Mouse (Mus musculus) stomach, postnatal 0 days (tissue): Measurements from ENCODE around the gene Polr2l. TPM values are rescaled to one million over a fixed set of nuclear protein-coding genes. Genes with fewer than 3 reads are reported as not detected.

Source experiments
- ATAC-seq: fragments of 200-750 bp; cut with Nextera tagmentation; 2 replicates; pipeline ENCODE4 v1.8.0; 2017; ENCODE audit not compliant: low FRiP score, low TSS enrichment
- DNase-seq: peaks from one replicate; pipeline ENCODE4 v3.0.0-alpha.2; 2016; ENCODE audit warnings: low spot score
- H3K27ac ChIP-seq: fragments of 300-500 bp; sonication (generic); replicated peaks from 2 replicates; pipeline ENCODE4 v1.5.1; 2014; ENCODE audit warnings: mild to moderate bottlenecking, control low read depth
- H3K27me3 ChIP-seq: fragments of 300-500 bp; sonication (generic); 2 replicates; pipeline ENCODE4 v1.6.1; 2014; ENCODE audit warnings: low read length; ENCODE audit not compliant: control insufficient read depth, insufficient read depth
- H3K36me3 ChIP-seq: fragments of 300-500 bp; sonication (generic); 2 replicates; pipeline ENCODE4 v1.6.1; 2014; ENCODE audit warnings: low read length, mixed read lengths; ENCODE audit not compliant: control insufficient read depth, insufficient read depth
- H3K4me1 ChIP-seq: fragments of 300-500 bp; sonication (generic); replicated peaks from 2 replicates; pipeline ENCODE4 v1.6.1; 2014; ENCODE audit warnings: antibody characterized with exemption; ENCODE audit not compliant: control insufficient read depth, insufficient read depth
- H3K4me2 ChIP-seq: fragments of 300-500 bp; sonication (generic); replicated peaks from 2 replicates; pipeline ENCODE4 v1.6.1; 2014; ENCODE audit warnings: low read depth, mild to moderate bottlenecking, control low read depth, moderate library complexity
- H3K4me3 ChIP-seq: fragments of 300-500 bp; sonication (generic); 2 replicates; pipeline ENCODE4 v1.5.1; 2014; ENCODE audit warnings: low read depth, low read length, control low read depth
- H3K9ac ChIP-seq: fragments of 300-500 bp; sonication (generic); 2 replicates; pipeline ENCODE4 v1.6.1; 2014; ENCODE audit warnings: mild to moderate bottlenecking, low read length, control low read depth, mixed read lengths
- H3K9me3 ChIP-seq: fragments of 300-500 bp; sonication (generic); 2 replicates; pipeline ENCODE4 v1.6.1; 2016; ENCODE audit warnings: low read length; ENCODE audit not compliant: control insufficient read depth
- CTCF ChIP-seq: IDR thresholded peaks from 2 replicates; pipeline ENCODE4 v1.5.1; 2016; ENCODE audit warnings: antibody characterized with exemption, low read depth, mild to moderate bottlenecking, moderate library complexity
- EP300 ChIP-seq: optimal IDR thresholded peaks from 2 replicates; pipeline ENCODE3; 2016; ENCODE audit warnings: antibody characterized with exemption
- WGBS: fragments of 180-500 bp; shearing (Covaris S2); extraction: QIAGEN DNeasy Blood & Tissue Kit; methylation state at CpG from one replicate; pipeline ENCODE4 v1.1.7; 2014; 5-methylcytosine and 5-hydroxymethylcytosine counted together
- polyA plus RNA-seq: library from polyadenylated mRNA; unstranded; fragments of >200 nt; fragmentation: Nextera tagmentation; extraction: Ambion mirVana; gene quantifications from 2 replicates; pipeline ENCODE4 v1.2.1, GENCODE M21; 2015

Polr2l gene
- polyA plus RNA-seq, 1 experiment from 2014 or later, result 60.2 TPM

DNA sequence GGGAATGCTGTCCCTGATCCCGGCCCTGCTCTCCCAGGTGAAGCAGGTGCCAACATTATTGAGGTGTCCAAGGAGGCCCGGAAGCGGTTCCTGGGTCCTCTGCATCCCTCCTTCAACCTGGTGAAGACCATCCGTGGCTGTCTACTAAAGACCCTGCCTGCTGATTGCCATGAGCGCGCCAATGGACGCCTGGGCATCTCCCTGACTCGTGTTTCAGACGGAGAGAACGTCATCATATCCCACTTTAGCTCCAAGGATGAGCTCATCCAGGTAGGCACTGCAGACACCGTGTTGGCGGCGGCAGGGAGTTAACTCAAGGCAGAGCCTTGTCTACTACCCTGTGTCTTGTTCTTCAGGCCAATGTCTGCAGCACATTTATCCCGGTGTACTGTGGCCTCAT, 17.7 kb downstream of the Polr2l start:
- DNase-seq, result no peak
- Histone ChIP-seq H3K9ac (no peak overlapping the region), H3K4me3 (no peak overlapping the region), H3K27ac (no peak overlapping the region), H3K4me2 (no peak overlapping the region), H3K36me3 (peaks cover 3% of the 10 kb centered on the region; the same call in 1 of the 2 replicates), H3K9me3 (no peaks in the 10 kb centered on the region), H3K4me1 (peaks cover 9% of the 10 kb centered on the region; the same call in 1 of the 2 replicates), H3K27me3 (no peaks in the 10 kb centered on the region)
- WGBS, result 93% methylated on average over 14 of the region's 14 CpGs
- no peak for ATAC-seq
- no peak for TF ChIP-seq CTCF
- TF ChIP-seq EP300, result no peak

DNA sequence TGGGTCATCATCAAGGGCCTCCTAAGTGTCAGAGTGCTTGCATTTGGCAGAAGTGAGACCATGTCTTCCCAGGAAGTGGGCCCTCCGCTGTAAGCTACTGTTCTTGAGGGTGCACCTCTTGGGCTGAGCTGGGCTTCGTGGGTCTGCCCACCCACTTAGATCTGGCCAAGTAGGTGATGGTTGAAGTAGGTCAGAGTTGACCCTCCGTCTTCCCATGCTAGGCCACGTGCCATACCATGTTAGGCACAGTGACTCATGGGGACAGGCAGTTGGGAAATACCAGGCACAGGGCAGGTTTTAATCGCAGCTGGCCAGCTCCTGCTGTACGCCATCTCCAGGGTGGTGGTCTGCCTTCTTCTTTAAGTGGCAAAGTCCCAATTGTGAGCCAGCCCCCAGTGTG, 18.2 kb downstream of the Polr2l start:
- H3K27ac ChIP-seq, result no peak overlapping the region; the same call in 1 of the 2 replicates
- no peak overlapping the region for H3K4me3 ChIP-seq
- 72% methylated on average over 6 of the region's 6 CpGs for WGBS
- H3K9me3 ChIP-seq, result no peaks in the 10 kb centered on the region
- H3K4me2 ChIP-seq, result peak overlapping the region; percentile 86; the same call in 1 of the 2 replicates
- no peaks in the 10 kb centered on the region for H3K27me3 ChIP-seq
- peaks cover 6% of the 10 kb centered on the region; the same call in 1 of the 2 replicates for H3K36me3 ChIP-seq
- DNase-seq, result no peak
- H3K9ac ChIP-seq, result no peak overlapping the region; the same call in 1 of the 2 replicates
- TF ChIP-seq CTCF, result no peak
- TF ChIP-seq EP300, result no peak
- ATAC-seq, result no peak
- H3K4me1 ChIP-seq, result peaks cover 9% of the 10 kb centered on the region; the same call in 1 of the 2 replicates

DNA sequence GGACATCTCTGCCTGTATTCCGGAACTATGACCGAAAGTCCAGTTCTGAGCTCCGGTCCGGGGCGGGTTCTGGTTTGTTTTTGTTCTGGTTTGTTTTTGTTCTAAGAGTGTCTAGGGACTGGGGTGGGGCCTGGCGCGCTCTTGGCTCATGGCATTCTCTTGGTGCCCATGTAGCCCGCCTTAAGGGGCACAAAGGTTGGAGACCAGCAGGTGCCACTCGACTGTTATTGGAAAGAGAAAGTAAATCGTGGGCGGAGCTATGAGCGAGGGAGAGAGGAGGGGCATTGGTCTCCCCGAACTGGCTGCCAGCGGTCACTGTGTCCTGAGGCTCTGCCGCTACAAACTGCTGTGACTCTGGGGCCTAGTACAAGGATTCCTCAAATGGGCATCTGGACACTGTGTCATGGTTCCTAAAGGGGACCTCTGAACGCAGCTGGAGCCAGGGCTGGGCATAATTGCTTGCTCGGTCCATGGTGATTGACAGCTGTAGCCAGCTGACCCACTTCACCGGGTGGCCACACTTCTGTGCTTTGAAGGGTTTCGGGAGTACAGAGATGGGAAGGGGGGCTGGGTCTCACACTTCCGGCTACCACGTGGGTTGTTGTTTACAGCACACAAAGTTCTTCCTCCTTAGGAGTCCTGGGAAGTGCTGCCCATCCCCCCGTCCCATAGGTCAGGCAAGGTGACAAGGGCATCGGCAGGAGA, 19.2 kb downstream of the Polr2l start:
- H3K36me3 ChIP-seq, result peaks cover 6% of the 10 kb centered on the region; the same call in 1 of the 2 replicates
- WGBS, result 3% methylated on average over 23 of the region's 23 CpGs

DNA sequence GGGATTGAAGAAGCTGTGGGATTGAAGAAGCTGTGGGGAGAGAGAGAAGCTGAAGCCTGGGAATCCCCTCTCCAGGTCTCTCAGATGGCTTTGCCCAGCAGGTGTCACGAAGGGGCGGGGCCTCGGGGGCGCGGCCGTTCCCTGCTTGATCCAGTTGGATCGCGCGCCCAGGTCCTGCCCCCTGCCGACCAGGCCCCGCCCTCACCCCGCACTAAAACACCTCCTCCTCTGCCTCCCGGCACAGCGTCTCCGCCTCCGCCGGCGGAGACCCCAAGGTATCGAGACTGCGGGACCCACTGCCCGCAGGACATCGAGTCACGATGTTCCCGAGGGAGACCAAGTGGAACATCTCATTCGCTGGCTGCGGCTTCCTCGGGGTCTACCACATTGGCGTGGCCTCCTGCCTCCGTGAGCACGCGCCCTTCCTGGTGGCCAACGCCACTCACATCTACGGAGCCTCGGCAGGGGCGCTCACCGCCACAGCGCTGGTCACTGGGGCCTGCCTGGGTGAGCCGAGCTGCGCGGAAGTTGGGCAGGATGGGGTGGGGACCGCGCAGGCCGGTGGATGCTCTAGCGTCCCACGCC, 19.9 kb downstream of the Polr2l start, which contains the start of gene Pnpla2:
Gene Pnpla2, plus strand, starts transcription at position 232 of the 585 bp plus-strand sequence.
- no peaks in the 10 kb centered on the region for H3K9me3 ChIP-seq
- H3K4me2 ChIP-seq, result peak within 1 kb of the TSS; percentile 86
- peak within 1 kb of the TSS; percentile 57 for H3K4me3 ChIP-seq
- peak; percentile 83 for ATAC-seq
- peak within 1 kb of the TSS; percentile 79 for H3K9ac ChIP-seq
- H3K27ac ChIP-seq, result peak within 1 kb of the TSS; percentile 87
- peaks cover 6% of the 10 kb centered on the region; the same call in 1 of the 2 replicates for H3K36me3 ChIP-seq
- no peaks in the 10 kb centered on the region for H3K27me3 ChIP-seq
- 0 out of 2 replicates have a peak, but pooled peaks cover 3% of the 10 kb centered on the region for H3K4me1 ChIP-seq
- under 1% methylated on average over 44 of the region's 45 CpGs for WGBS
- DNase-seq, result peak; percentile 99
- TF ChIP-seq CTCF, result peak; percentile 52; the same call in 1 of the 2 replicates
- TF ChIP-seq EP300, result no peak

More for the DNA sequence above, 19.2 kb downstream of the Polr2l start:
- Histone ChIP-seq H3K9ac (peak overlapping the region; percentile 79), H3K4me2 (peak overlapping the region; percentile 86), H3K4me3 (peak overlapping the region; percentile 57), H3K9me3 (no peaks in the 10 kb centered on the region), H3K27me3 (no peaks in the 10 kb centered on the region), H3K4me1 (0 out of 2 replicates have a peak, but pooled peaks cover 3% of the 10 kb centered on the region), H3K27ac (peak overlapping the region; percentile 87)
- ATAC-seq (peak; percentile 44), DNase-seq (peak; percentile 85)
- TF ChIP-seq CTCF, result 0 out of 2 replicates have a peak, but pooled peaks have one; percentile 3
- TF ChIP-seq EP300, result no peak

DNA sequence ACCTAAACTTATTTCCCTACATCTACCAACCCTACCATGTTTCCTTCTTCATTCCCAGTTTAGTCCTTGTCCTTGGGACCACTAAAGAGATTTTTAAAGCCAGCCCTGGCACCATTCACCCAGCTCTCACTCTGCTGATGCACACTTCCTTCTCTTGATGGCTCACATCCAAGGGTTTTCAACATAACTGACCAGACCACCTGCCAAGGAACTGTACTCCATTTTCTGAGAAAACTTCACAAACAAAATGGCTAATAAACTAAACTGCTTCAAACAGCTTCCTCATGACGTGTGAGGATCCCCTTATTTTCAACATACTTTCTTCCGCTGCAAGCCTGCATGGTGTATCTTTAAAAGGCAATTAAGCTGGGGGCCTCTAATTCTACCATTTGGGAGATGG, 21.3 kb downstream of the Polr2l start:
- no peak for DNase-seq
- no peak overlapping the region for H3K27ac ChIP-seq
- H3K9ac ChIP-seq, result no peak overlapping the region
- TF ChIP-seq EP300 (no peak), CTCF (no peak)
- peaks cover 4% of the 10 kb centered on the region; the same call in 1 of the 2 replicates for H3K36me3 ChIP-seq
- ATAC-seq, result no peak
- no peak overlapping the region for H3K4me3 ChIP-seq
- 72% methylated on average over 2 of the region's 2 CpGs for WGBS
- H3K9me3 ChIP-seq, result no peaks in the 10 kb centered on the region
- no peaks in the 10 kb centered on the region for H3K27me3 ChIP-seq
- no peak overlapping the region for H3K4me2 ChIP-seq
- H3K4me1 ChIP-seq, result peaks cover 3% of the 10 kb centered on the region; the same call in 1 of the 2 replicates
